Mouse (Mus musculus): Measurements from ENCODE around the gene Mthfd1l. TPM values are rescaled to one million over a fixed set of nuclear protein-coding genes. Genes with fewer than 3 reads are reported as not detected.
"Not testable (repeated sequence)": the region's sequence is repeated elsewhere in the genome, so short reads cannot be mapped to it uniquely, and the experiment has no call there.

Gene Mthfd1l
- polyA plus RNA-seq, 1 experiment from 2014 or later = 5.3 TPM

DNA sequence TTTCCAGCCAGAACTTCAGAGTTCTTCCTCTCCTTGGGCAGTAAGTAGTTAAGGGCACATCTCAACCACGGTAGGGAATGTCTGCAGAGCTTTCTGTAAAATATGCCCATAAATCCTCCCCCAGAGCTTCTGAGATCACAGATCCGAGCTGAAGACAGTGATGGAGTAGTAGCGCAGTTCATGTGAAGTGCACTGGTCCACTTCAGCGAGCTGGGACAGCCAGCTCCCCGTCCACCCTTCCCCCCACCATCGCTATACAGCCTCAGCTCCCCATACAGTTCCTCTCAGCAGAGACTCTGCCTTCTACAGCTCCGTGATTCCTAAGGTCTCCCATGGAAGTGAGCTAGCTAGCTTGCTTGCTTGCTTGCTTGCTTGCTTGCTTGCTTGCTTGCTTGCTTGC, 144.2 kb downstream of the Mthfd1l start:
- no peak for TF ChIP-seq CTCF (IDR thresholded peaks at IDR 0.05; ENCODE audit: low read depth)
- 0 out of 2 replicates have a peak overlapping the region, but pooled peaks have one; percentile 21 for H3K4me2 ChIP-seq (replicated peaks; ENCODE audit: low read depth)
- no peak overlapping the region for H3K9ac ChIP-seq (ENCODE audit: low read depth, low read length)
- no peaks in the 10 kb centered on the region for H3K4me1 ChIP-seq (replicated peaks; ENCODE audit: control insufficient read depth, insufficient read depth, low read length)
- ATAC-seq = no peak
- no peaks in the 10 kb centered on the region for H3K27me3 ChIP-seq (replicated peaks; ENCODE audit: control insufficient read depth, insufficient read depth, low read length)
- no peaks in the 10 kb centered on the region for H3K9me3 ChIP-seq (ENCODE audit: control insufficient read depth)
- 39% methylated on average over 7 of the region's 7 CpGs for WGBS
- H3K27ac ChIP-seq (ENCODE audit: low read depth, low read length) = no peak overlapping the region
- H3K4me3 ChIP-seq (ENCODE audit: low read depth, low read length) = no peak overlapping the region
- no peaks in the 10 kb centered on the region for H3K36me3 ChIP-seq (ENCODE audit: control insufficient read depth, insufficient read depth)

DNA sequence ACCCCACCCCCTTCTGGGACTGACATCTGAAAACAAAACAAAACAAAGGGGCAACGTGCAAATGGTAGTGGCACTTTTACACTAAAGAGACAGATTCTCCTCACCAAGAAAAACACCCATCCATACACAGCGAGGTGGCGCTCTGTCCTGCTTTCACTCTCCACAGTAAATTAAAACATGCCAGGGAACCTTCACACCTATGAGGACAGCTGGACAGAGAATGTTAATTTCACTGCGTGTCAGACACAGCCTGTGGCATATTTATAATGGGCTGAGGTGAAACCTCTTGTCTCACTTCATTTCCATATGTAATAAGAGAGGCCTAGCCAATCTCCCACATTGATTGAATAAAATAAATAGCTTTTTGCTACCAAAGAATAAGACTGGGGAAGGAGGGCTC, 146.4 kb downstream of the Mthfd1l start:
- Histone ChIP-seq H3K9ac (ENCODE audit: low read depth, low read length) (no peak overlapping the region), H3K4me1 (replicated peaks; ENCODE audit: control insufficient read depth, insufficient read depth, low read length) (no peaks in the 10 kb centered on the region), H3K4me2 (replicated peaks; ENCODE audit: low read depth) (no peak overlapping the region), H3K27me3 (replicated peaks; ENCODE audit: control insufficient read depth, insufficient read depth, low read length) (no peaks in the 10 kb centered on the region), H3K36me3 (ENCODE audit: control insufficient read depth, insufficient read depth) (no peaks in the 10 kb centered on the region), H3K4me3 (ENCODE audit: low read depth, low read length) (no peak overlapping the region), H3K9me3 (ENCODE audit: control insufficient read depth) (no peaks in the 10 kb centered on the region), H3K27ac (ENCODE audit: low read depth, low read length) (no peak overlapping the region)
- no peak for TF ChIP-seq CTCF (IDR thresholded peaks at IDR 0.05; ENCODE audit: low read depth)
- 88% methylated on average over 4 of the region's 4 CpGs for WGBS
- ATAC-seq = no peak

DNA sequence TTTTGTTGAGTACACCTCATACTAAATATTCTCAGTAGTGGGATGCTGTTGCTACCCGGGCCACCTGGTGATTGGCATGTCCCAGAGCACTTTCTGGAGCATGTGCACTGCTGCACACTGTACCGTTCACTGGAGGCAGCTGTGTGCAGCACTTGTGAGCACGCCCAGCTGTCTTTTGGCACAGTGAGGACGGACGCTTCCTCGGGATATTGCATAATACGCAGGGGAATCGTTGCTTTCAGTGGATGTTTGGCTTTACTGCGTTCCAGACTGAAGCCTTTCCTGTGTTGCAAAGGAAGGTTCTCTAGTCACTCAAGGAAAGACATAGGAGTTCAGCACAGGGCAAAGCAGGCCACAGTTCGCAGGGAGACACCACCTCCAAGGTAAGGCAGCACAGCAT, 147.8 kb downstream of the Mthfd1l start:
- Histone ChIP-seq H3K27me3 (replicated peaks; ENCODE audit: control insufficient read depth, insufficient read depth, low read length) (no peaks in the 10 kb centered on the region), H3K4me3 (ENCODE audit: low read depth, low read length) (no peak overlapping the region), H3K36me3 (ENCODE audit: control insufficient read depth, insufficient read depth) (no peaks in the 10 kb centered on the region), H3K9ac (ENCODE audit: low read depth, low read length) (no peak overlapping the region), H3K27ac (ENCODE audit: low read depth, low read length) (no peak overlapping the region), H3K9me3 (ENCODE audit: control insufficient read depth) (no peaks in the 10 kb centered on the region), H3K4me1 (replicated peaks; ENCODE audit: control insufficient read depth, insufficient read depth, low read length) (no peaks in the 10 kb centered on the region), H3K4me2 (replicated peaks; ENCODE audit: low read depth) (no peak overlapping the region)
- no peak for ATAC-seq
- 49% methylated on average over 10 of the region's 10 CpGs for whole genome bisulfite sequencing
- peak; percentile 13; the same call in 1 of the 2 replicates for TF ChIP-seq CTCF (IDR thresholded peaks at IDR 0.05; ENCODE audit: low read depth)

DNA sequence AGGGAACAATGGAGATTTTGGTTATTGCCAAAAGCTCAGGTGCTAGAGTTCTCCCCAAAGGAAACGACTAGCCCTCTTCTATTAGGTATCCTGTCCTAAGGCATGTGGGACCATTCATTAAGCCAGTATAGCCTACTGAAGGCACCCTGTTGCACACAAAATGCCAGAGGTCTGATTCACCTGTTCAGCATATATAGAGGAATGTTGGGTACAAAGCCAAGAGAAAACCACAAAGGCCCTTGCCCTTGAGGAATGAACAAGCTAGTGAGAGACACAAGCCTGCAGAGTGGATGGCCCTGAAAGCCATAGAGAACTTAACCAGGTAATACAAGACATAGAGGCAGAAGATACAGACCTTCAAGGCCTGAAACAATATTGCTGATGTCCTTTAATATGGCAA, 148.3 kb downstream of the Mthfd1l start:
- TF ChIP-seq CTCF (IDR thresholded peaks at IDR 0.05; ENCODE audit: low read depth) = no peak
- H3K4me1 ChIP-seq (replicated peaks; ENCODE audit: control insufficient read depth, insufficient read depth, low read length) = no peaks in the 10 kb centered on the region
- H3K9ac ChIP-seq (ENCODE audit: low read depth, low read length) = no peak overlapping the region
- no peak for ATAC-seq
- H3K27ac ChIP-seq (ENCODE audit: low read depth, low read length) = no peak overlapping the region
- H3K4me3 ChIP-seq (ENCODE audit: low read depth, low read length) = no peak overlapping the region
- 87% methylated on average over 1 of the region's 1 CpGs for WGBS
- no peaks in the 10 kb centered on the region for H3K9me3 ChIP-seq (ENCODE audit: control insufficient read depth)
- H3K27me3 ChIP-seq (replicated peaks; ENCODE audit: control insufficient read depth, insufficient read depth, low read length) = no peaks in the 10 kb centered on the region
- H3K4me2 ChIP-seq (replicated peaks; ENCODE audit: low read depth) = no peak overlapping the region
- H3K36me3 ChIP-seq (ENCODE audit: control insufficient read depth, insufficient read depth) = no peaks in the 10 kb centered on the region

DNA sequence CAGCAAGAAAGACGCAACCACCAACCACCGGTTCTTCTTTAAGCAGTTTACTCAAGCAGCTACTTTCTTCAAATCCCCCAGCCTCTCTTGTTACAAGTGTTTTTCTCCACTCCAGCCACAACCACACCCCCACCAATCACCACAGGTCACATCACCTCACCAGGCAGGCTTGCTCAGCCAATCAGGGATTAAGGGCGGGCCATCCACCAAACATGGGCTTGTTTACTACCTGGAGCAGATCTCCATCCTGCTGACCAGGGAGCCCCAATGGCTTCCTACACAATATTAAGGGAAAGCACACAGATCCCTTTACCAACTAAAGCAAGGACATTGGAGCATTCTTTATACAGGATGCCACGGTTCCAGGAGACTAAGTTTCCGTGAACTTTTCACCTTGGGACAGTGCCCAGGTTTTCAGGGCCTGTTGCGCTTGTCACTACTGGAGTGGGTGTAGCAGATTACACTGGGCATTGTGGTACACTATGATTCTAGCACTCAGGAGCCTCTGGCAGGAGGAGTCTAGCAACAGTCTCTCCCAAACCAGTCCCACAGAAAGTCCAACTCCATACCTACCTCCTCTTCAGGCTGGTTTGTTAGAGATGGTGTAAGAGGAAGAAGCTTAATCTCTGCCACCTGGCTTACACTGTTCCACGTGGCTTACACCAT, 150.5 kb downstream of the Mthfd1l start:
- not testable (repeated sequence) for H3K4me3 ChIP-seq (ENCODE audit: low read depth, low read length); H3K36me3 ChIP-seq (ENCODE audit: control insufficient read depth, insufficient read depth); H3K27ac ChIP-seq (ENCODE audit: low read depth, low read length); H3K9ac ChIP-seq (ENCODE audit: low read depth, low read length); H3K9me3 ChIP-seq (ENCODE audit: control insufficient read depth); H3K4me2 ChIP-seq (replicated peaks; ENCODE audit: low read depth); ATAC-seq; H3K27me3 ChIP-seq (replicated peaks; ENCODE audit: control insufficient read depth, insufficient read depth, low read length); H3K4me1 ChIP-seq (replicated peaks; ENCODE audit: control insufficient read depth, insufficient read depth, low read length)
- 81% methylated on average over 7 of the region's 7 CpGs for WGBS

DNA sequence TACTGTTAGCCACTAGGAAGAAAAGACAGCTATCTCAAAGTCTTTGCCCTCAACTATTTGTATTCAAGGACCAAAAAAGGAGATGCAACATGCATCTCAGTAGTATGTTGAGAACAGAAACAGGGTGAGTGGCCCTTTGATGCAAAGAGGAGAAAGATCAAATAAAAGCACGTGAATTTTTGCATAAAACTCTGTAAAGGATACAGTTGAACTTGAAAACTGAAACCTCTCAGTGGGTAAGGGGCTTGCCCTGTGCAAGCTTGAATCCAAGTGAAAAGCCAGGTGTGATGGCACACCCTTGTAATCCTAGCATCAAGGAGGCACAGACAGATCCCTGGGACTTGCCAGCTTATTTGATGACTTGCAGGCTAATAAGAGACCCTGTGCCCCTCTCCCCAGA, 151.2 kb downstream of the Mthfd1l start:
- Histone ChIP-seq H3K36me3 (ENCODE audit: control insufficient read depth, insufficient read depth) (no peaks in the 10 kb centered on the region), H3K27ac (ENCODE audit: low read depth, low read length) (no peak overlapping the region), H3K27me3 (replicated peaks; ENCODE audit: control insufficient read depth, insufficient read depth, low read length) (no peaks in the 10 kb centered on the region), H3K4me2 (replicated peaks; ENCODE audit: low read depth) (no peak overlapping the region), H3K9ac (ENCODE audit: low read depth, low read length) (no peak overlapping the region), H3K4me3 (ENCODE audit: low read depth, low read length) (no peak overlapping the region), H3K9me3 (ENCODE audit: control insufficient read depth) (no peaks in the 10 kb centered on the region), H3K4me1 (replicated peaks; ENCODE audit: control insufficient read depth, insufficient read depth, low read length) (no peaks in the 10 kb centered on the region)
- 71% methylated on average over 1 of the region's 1 CpGs for WGBS
- ATAC-seq = no peak
- TF ChIP-seq CTCF (IDR thresholded peaks at IDR 0.05; ENCODE audit: low read depth) = no peak

DNA sequence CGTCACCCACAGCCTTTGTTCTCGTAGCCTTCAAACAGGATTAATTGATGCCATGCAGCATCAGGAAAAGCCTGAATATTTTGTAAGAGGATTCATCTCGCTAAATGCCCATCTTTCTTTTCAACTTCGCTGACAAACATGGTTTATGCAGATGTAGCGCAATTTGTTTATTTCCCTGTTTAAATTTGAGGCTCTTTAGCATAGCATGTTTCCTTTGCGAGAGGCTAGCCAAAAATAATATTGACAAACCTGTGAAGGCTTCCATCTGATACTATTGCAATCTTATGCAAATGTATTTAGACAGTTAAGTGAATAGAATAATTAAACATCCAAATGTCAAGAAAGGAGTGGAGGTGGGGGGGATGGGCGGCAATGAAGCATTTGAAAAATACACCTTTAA, 152.3 kb downstream of the Mthfd1l start:
- no peak overlapping the region for H3K27ac ChIP-seq (ENCODE audit: low read depth, low read length)
- no peaks in the 10 kb centered on the region; the same call in 1 of the 2 replicates for H3K4me1 ChIP-seq (replicated peaks; ENCODE audit: control insufficient read depth, insufficient read depth, low read length)
- H3K36me3 ChIP-seq (ENCODE audit: control insufficient read depth, insufficient read depth) = no peaks in the 10 kb centered on the region
- H3K4me2 ChIP-seq (replicated peaks; ENCODE audit: low read depth) = no peak overlapping the region
- no peaks in the 10 kb centered on the region for H3K9me3 ChIP-seq (ENCODE audit: control insufficient read depth)
- no peak overlapping the region for H3K9ac ChIP-seq (ENCODE audit: low read depth, low read length)
- WGBS = 72% methylated on average over 7 of the region's 7 CpGs
- H3K27me3 ChIP-seq (replicated peaks; ENCODE audit: control insufficient read depth, insufficient read depth, low read length) = no peaks in the 10 kb centered on the region
- no peak overlapping the region for H3K4me3 ChIP-seq (ENCODE audit: low read depth, low read length)
- no peak for TF ChIP-seq CTCF (IDR thresholded peaks at IDR 0.05; ENCODE audit: low read depth)
- no peak for ATAC-seq
